Mouse (Mus musculus) heart, postnatal 4 days (tissue): Measurements from ENCODE around the gene Ing3. TPM values are rescaled to one million over a fixed set of nuclear protein-coding genes. Genes with fewer than 3 reads are reported as not detected.

Experiments used
- DNase-seq: peaks from one replicate; pipeline ENCODE4 v3.0.0; 2021
- total RNA-seq, 2 experiments: library from RNA; stranded (reverse); gene quantifications; 2 replicates each; pipeline ENCODE4 v1.2.3; 2021

The Ing3 gene
- total RNA-seq, 2 experiments from 2014 or later, result 17.4 to 18.3 TPM

- DNase-seq, result no peak
Observed at GRCm38 (mm10) chr6:21991151-21991550, 41.8 kb downstream of the Ing3 start.

- DNase-seq, result no peak
Observed at GRCm38 (mm10) chr6:21993070-21993469, 43.7 kb downstream of the Ing3 start.

DNA sequence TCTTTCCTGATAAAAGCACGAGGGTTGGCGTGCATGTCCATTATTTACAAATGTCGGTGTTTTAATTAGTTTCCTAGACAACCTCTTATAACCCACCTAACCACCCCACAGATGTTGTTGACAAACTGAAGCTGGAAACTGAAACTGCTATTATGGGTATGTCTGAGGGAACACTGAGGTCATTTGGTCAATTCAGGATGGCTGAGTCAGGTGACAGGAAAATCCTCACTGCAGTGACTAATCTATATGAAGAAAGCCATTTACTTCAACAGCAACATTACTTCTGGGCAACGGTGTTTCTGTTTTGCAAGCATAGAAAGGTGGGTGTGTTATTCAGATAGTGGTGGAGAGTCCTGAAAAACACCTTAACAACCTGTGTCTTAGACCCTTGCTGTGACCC lies 48.8 kb downstream of the Ing3 start:
- no peak for DNase-seq

GRCm38 (mm10) chr6:21999025-21999424 lies 49.7 kb downstream of the Ing3 start:
- DNase-seq, result peak; percentile 17

DNA sequence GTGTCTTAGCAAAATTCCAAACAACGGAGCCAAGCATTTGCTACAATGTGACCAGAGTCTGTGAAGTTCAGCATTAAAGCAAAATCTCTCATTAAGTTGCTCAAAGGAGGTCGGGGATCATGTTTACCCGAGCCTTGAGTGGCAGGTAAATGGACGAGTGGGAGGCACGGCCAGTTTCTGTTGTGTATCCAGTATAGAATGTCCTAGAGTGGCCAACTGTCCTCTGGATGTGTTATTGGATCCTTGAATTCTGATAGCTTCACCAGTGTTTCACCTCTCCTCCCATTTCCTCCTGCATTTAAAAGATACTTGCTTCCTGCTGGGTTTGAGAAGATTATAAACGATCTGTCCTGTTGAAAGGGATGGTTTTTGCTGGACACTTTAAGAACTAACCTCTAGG lies 50.7 kb downstream of the Ing3 start:
- no peak for DNase-seq

- no peak for DNase-seq
Observed at GRCm38 (mm10) chr6:22000881-22001280, 51.5 kb downstream of the Ing3 start.

DNA sequence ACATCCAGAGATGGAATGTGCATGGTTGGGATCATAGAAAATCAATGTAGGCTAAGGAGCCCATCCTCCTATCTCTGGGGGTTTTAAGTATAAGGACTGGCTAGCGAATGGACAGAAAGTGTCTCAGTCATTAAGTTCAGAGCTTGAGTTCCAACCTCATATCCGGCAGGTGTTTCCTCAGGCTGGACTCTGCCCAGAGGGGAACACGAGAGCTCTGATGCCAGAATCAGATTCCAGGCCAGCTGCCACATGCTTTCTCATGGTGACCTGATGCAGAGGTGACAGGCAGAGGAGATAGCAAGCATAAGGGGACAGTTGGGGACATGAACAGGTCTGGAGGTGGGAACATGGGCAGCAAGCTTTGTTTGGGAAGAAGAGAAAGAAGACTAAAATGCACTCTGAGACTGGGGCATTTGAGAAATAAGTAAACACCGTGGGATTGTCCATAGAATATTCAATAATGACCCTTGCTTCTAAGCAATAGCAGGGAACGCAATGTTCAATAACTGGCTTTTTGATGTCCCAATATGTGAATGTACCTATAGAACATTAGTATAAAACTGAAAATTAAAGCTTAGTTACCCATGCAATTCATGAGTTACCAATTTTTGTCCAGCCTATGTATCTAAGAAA lies 52.0 kb downstream of the Ing3 start:
- peak; percentile 57 for DNase-seq

DNA sequence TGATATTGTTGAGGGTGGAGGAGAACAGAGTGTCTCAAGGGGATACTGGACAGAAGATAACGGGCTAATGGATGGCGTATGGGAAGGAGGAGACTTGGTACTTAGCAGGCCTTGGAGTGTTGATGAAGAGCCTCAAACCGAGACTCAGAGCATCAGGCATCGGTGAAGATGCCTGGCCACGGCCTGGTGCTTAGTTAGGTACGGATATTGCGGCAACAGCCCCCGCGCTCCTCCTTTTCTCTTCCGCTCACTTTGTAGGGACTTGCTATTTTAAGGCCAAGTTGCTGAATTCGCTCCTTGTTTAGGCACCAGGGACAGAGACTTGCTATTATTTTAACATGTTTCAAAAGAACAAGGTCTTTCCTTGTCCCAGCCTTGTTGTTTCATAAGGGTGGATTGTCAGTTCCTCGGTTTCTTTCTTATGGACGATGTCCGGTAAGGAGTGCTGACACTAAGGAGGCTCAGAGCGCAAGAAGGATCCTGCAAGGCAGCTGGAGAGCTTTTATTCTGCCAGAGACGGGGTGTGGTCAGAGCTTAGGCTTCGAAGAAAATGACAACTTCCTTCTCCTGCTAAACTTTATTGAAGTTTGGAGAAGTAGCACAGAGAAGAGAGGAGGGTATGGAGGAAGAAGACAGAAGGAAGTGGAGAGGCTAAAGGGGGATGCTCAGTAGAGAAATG lies 53.3 kb downstream of the Ing3 start:
- peak; percentile 51 for DNase-seq

DNA sequence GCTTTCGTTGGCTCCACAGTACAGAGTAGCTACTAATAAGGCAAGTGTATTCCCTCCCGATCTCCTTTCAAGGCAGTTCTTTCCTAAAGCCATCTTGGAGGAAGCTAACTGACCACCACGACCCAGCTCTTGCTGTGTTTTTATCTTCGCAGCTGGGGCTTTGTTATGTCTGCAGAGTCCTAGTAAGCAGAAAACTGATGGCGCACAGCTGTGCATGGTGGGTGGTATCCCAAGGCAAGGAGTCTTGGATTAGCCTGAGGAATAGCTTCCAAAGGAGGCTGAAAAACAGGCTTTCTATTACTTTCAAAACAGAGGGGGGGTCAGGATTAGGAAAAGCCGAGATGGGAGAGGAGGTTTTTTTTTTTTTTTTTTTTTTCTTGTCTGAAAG lies 53.8 kb downstream of the Ing3 start:
- DNase-seq, result peak; percentile 65

DNA sequence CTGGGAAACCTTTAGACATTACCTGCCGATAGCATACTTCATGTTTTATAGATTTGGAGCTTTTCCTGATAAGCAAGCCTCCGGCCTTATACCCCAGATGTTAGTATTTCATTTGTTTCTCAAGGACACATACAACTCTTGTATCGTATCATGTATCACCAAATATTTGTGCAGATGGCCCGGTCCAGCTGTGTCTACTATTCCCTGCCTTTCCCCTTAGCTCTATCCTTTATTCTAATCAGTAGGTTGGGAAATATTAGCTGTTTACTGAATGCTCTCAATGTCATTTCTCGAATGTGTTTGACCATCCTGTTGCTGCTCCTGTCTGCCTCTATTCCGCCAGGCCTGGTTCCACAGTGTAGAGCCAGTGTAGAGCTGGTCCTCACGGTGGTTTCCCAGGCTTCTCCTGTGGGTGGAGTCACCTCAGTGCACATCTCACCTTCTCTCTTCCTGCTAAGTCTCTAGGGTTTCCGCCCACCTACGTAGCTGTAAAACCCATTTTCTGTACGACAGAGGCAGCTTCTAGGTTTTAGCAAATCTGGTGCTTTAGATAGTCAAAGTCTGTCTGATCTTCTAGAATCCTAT lies 54.7 kb downstream of the Ing3 start:
- DNase-seq, result no peak

DNA sequence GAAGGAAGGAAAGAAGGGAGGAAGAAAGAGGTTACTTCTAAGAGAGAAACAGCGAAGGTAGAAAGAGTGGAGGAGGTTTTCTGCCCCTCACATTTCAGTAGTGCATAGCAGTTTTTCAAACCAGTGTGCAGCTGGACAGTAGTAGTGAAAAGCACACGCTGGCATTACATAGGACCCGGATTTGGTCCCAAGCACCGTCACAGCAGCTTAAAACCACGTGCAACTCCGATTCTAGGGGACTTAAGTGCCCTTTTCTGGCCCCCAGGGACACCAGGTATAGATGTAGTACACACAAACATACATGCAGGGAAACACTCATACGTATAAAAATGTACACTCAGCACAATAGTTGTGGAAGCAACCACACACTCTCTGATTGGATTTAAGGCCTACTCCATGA lies 59.0 kb downstream of the Ing3 start:
- DNase-seq, result no peak

GRCm38 (mm10) chr6:22010258-22010657 lies 60.9 kb downstream of the Ing3 start:
- DNase-seq, result no peak

DNA sequence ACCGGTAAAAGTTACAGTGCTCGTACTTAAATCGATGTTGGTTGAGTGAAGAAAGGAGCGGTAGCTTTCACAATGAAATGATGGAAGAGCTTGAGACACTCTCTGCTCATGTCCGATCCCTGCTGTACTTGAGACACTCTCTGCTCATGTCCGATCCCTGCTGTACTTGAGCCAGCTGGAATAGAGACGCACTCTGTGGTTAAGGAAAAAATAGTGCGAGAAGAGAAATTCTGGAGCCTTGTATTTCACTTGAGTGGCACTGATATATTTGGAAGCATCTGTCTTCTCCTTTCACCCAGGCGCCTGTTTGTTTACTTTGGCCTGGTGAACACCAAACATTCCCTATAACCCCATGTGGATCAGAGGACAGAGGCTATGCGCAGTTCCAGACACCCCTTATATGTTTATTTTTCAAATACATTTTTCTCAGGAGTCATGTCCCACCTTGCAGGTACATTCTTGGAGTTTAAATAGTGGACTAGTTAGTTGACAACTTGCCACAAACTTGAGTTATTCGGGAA lies 61.5 kb downstream of the Ing3 start:
- DNase-seq, result no peak

DNA sequence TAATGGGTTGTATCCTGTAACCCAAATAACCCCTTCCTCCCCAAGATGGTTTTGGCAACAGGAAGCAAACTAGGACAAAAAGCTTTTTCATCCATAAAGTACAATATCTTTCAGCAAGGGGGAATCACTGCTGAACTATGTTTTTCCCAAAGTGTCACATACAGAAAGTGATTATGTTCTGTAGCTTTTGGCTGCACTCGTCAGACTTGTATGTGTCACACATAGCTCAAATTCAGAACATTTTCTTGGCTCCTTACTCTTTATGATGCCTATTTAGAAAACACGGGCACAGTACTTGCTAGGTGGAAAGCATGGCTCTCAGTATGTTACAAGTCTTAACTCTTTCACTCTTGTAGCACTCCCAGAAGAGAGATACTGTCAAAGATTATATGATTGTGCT lies 62.2 kb downstream of the Ing3 start:
- DNase-seq, result no peak

DNA sequence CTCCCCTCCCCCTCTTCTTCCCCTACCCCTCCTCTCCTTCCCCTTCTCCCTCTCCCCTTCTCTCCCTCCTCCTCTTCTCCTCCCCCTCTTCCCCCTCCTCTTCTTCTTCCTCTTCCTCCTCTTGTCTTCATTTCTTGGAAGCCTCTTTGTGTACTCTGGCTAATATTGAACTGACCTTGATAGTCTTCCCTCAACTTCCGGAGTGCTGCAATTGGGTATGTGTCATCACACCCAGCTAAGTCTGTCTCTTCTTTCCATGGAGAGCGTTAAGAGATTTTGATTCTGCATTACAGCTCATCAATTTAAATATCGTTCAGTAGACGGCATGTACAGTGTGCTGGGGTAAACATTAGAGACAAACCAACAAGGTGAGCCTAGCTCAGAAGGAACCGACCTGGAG lies 62.7 kb downstream of the Ing3 start:
- no peak for DNase-seq

- no peak for DNase-seq
Observed at GRCm38 (mm10) chr6:22012501-22012900, 63.1 kb downstream of the Ing3 start.

GRCm38 (mm10) chr6:22013394-22013793 lies 64.0 kb downstream of the Ing3 start:
- DNase-seq, result no peak

GRCm38 (mm10) chr6:22014291-22014911 lies 65.0 kb downstream of the Ing3 start:
- DNase-seq, result no peak

DNA sequence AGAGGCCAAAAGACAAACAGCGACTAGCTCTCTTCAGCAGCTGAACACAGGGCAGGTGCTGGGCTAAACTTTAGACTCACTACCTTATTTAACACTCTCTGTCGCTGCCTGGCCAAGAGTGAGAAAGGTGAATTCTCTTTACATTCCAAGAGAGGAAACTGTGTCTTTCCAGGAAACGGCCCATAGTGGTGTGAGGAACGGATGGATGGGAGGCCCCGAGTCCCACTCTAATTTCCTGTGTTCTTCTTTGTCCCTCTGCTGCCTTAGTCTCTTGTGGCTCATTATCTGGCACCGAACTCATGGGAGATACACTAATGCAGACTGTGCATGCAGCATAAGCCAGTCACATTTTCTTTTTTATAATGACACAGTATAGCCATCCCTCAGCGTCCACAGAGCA lies 68.3 kb downstream of the Ing3 start:
- no peak for DNase-seq

- no peak for DNase-seq
Observed at GRCm38 (mm10) chr6:22018768-22019445, 69.5 kb downstream of the Ing3 start.

DNA sequence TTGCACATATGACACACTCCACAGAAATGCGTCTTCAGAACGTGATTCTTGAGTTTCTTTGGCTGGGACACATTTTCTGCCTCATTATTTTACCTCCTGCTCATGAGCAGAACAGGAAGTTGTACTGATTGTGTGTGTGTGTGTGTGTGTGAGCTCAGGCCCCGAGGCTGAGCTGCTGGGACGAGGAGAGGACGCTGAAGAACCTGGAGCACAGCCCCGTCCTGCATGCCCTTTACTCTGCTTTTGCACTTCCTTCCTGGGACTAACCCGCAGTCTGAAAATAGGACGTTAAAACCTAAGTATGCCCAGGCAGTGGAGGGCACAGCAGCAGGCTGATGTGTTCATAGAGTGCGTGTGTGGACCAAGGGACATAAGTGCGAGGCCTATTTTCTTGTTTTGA lies 70.3 kb downstream of the Ing3 start:
- DNase-seq, result peak; percentile 44

DNA sequence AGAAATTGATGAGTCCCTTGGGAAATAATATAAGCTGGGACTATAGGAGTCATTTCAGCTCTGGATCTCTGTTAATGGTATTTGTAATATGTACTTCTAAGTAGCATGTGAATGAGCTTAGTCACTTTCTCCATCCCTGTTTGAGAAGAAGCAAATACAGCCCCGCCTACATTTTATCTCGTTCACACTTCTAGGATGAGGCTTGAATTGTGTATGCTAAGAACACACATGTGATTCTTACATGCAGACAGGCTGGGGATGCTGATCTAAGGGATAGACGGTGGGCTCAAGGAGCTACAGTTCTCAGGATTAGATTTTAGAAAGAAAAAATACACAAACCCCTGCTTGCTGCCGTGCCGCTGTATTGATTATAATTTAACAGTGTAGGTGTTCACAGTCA lies 71.3 kb downstream of the Ing3 start:
- DNase-seq, result no peak

DNA sequence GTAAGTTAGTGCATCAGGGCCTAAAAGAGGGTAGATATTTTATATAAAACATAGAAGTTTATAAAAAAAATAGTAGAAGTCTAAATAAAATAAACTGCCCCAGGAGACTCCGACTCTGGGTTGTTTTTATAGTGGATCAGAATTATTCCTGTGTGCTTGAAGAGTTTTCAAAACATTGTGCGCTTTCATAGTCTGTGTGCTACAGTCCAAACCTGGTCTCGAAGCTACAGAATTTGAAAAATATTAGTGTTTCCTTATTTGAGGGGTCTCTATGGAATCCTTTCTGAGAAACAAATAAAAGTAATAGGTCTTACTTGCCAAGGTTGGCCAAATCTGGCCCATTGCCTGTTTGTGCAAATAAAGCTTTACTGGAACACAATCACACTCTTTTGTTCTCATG lies 71.9 kb downstream of the Ing3 start:
- no peak for DNase-seq
